13 mouse cellular contexts compared by ENCODE assay signal in genomic region chr10:7260166-7261108, GRCm38 (mm10). TPM values are rescaled to one million over a fixed set of nuclear protein-coding genes. Genes with fewer than 3 reads are reported as not detected.
DNase-seq lines count a peak whose midpoint lies in the region; ATAC-seq and TF ChIP-seq lines count a peak whose summit lies in the region.
"Had no signal": no experiment of that assay in that cellular context is flagged by ENCODE, and none has a peak within 500 bp of the region (broad histone marks: within the 10 kb centered on the region; RNA-seq: fewer than 3 reads in every experiment).

No protein-coding gene starts in this region.

- no peak for TF ChIP-seq CTCF in kidney, postnatal 0 days (IDR thresholded peaks at IDR 0.05; ENCODE audit: low read depth)
- no peak for TF ChIP-seq CTCF in C2C12 (IDR thresholded peaks at IDR 0.05; ENCODE audit: control insufficient read depth, insufficient read depth, insufficient read length)

- WGBS in kidney, postnatal 0 days, result 36% methylated on average over 10 of the region's 10 CpGs

- H3K4me3 ChIP-seq in kidney, postnatal 0 days (replicated peaks; ENCODE audit: low read depth, low read length), result no peak overlapping the region
- no peak overlapping the region for H3K4me3 ChIP-seq in C2C12 (ENCODE audit: insufficient read depth, poor library complexity, severe bottlenecking)
- H3K4me3 ChIP-seq: left cerebral cortex, adult 2 months; liver, embryonic 13.5 days; megakaryocyte, embryonic 14.5 days had no signal

- no peaks in the 10 kb centered on the region for H3K36me3 ChIP-seq in kidney, postnatal 0 days (ENCODE audit: insufficient read depth, low read length)
- H3K36me3 ChIP-seq in C2C12 (ENCODE audit: control insufficient read depth, insufficient read depth), result no peaks in the 10 kb centered on the region
- H3K36me3 ChIP-seq: G1E; liver, embryonic 13.5 days had no signal

- H3K9me3 ChIP-seq in kidney, postnatal 0 days (replicated peaks; ENCODE audit: low read length), result no peaks in the 10 kb centered on the region
- H3K9me3 ChIP-seq: G1E; liver, embryonic 13.5 days had no signal

- H3K27me3 ChIP-seq in kidney, postnatal 0 days (ENCODE audit: insufficient read depth, low read length), result no peaks in the 10 kb centered on the region
- no peaks in the 10 kb centered on the region for H3K27me3 ChIP-seq in C2C12 (ENCODE audit: control insufficient read depth, insufficient read depth, insufficient read length)
- H3K27me3 ChIP-seq: liver, embryonic 13.5 days; megakaryocyte, embryonic 14.5 days had no signal

- H3K4me2 ChIP-seq in kidney, postnatal 0 days (ENCODE audit: low read length), result no peak overlapping the region
- H3K4me2 ChIP-seq: liver, embryonic 13.5 days had no signal

- no peaks in the 10 kb centered on the region for H3K4me1 ChIP-seq in kidney, postnatal 0 days (replicated peaks; ENCODE audit: insufficient read depth, low read length)
- H3K4me1 ChIP-seq: megakaryocyte, embryonic 14.5 days had no signal

- 0 out of 2 replicates have a peak, but pooled peaks have one; percentile 33 for ATAC-seq in kidney, postnatal 0 days (replicated peaks; ENCODE audit: low FRiP score, low read depth)

- DNase-seq in kidney, postnatal 0 days (ENCODE audit: low spot score), result peak; percentile 65
- no peak for DNase-seq in kidney, adult 11 months
- peak; percentile 58 for DNase-seq in NIH3T3 (ENCODE audit: low read depth)
- peak; percentile 55 to 57 for DNase-seq in cerebellum, postnatal 25 days
- DNase-seq in left cerebral cortex, adult 9 months (ENCODE audit: low spot score in 2 of 2), result no peak
- DNase-seq in spleen, postnatal 36 days (ENCODE audit: low spot score in 2 of 2), result no peak
- DNase-seq: liver, embryonic 13.5 days; spleen, adult 18-20 months; thymus, adult 2 months had no signal

- no peaks in the 10 kb centered on the region for H3K79me3 ChIP-seq in C2C12 (ENCODE audit: low read depth)

- H3K27ac ChIP-seq in kidney, postnatal 0 days, result no peak overlapping the region
- H3K27ac ChIP-seq: left cerebral cortex, adult 2 months; liver, embryonic 13.5 days had no signal

- no peak overlapping the region for H3ac ChIP-seq in C2C12 (ENCODE audit: control insufficient read depth, insufficient read length, low read depth)

- H3K79me2 ChIP-seq in C2C12 (ENCODE audit: control insufficient read depth, insufficient read depth), result no peaks in the 10 kb centered on the region

- H3K9ac ChIP-seq in kidney, postnatal 0 days (ENCODE audit: low read depth, low read length), result no peak overlapping the region
- H3K9ac ChIP-seq: liver, embryonic 13.5 days had no signal

TF ChIP-seq in C2C12, 6 proteins besides CTCF, POLR2A, EP300 and RAD21:
- TF ChIP-seq MYOD1 (IDR thresholded peaks at IDR 0.05; ENCODE audit: control insufficient read depth, insufficient read length, low read depth) (peak; percentile 50), USF1 (IDR thresholded peaks at IDR 0.05; ENCODE audit: low read depth) (no peak), MAX (IDR thresholded peaks at IDR 0.05) (peak; percentile 65)

RNA-seq across cellular contexts. Expression of gene Cnksr3, which starts 48.4 kb away (rescaled TPM):
- polyA plus RNA-seq in kidney, postnatal 0 days (2015; fragmentation: Nextera tagmentation; extraction: Ambion mirVana), result 18.3 and 19.0 TPM in 2 replicates
- polyA plus RNA-seq in C2C12 (2012; fragmentation: generic; extraction: Trizol), result 15.1 TPM
- polyA plus RNA-seq: G1E had no signal

Comparison
In these comparisons a context has a peak if more than half of its experiments do, and no peak if none do; other contexts are left out.
1. DNase-seq: peak in kidney, postnatal 0 days (single experiment), NIH3T3 (single experiment) and cerebellum, postnatal 25 days (2 of 2); none in kidney, adult 11 months (single experiment), left cerebral cortex, adult 9 months (0 of 2) and spleen, postnatal 36 days (0 of 2).